Mouse (Mus musculus) G1E (cell line): ENCODE data around the gene Plpp3.

ENCODE experiments used
- CTCF ChIP-seq: IDR thresholded peaks from 2 replicates; pipeline ENCODE4 v1.5.1; 2012; ENCODE audit warnings: low read depth, low read length, inconsistent platforms, mixed read lengths
- GATA1 ChIP-seq: IDR thresholded peaks from 2 replicates; pipeline ENCODE4 v1.6.1; 2012; ENCODE audit warnings: borderline replicate concordance, low read length, inconsistent platforms, mixed read lengths
- POLR2AphosphoS5 ChIP-seq: IDR thresholded peaks from 2 replicates; pipeline ENCODE4 v1.6.1; 2012; ENCODE audit warnings: low read depth, low read length, inconsistent platforms; ENCODE audit not compliant: insufficient replicate concordance
- TAL1 ChIP-seq: conservative IDR thresholded peaks from 2 replicates; pipeline ENCODE4 v1.6.1; 2012; ENCODE audit warnings: low read depth, low read length, inconsistent platforms, mixed read lengths

DNA sequence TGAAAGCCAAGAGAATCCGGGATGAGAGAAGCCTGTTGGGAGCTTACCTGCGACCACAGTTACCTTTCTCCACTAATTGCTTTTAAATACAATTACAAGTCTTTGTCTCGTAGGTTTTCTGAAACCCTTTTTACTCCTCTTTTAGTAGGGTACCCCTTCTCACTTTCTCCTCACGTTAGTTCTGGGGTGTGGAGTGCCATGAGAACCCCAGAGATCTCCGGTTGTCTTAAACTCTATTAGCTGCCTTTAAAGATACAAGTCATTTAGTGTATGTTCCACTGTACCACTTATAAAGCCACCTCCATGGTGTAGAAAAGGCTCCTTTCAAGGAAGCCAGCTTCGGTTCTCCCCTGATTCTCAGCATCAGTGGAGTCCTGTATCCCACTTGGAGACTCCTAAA, 3.3 kb downstream of the Plpp3 start:
- no peak for TF ChIP-seq CTCF
- TF ChIP-seq TAL1: no peak
- no peak for TF ChIP-seq GATA1
- TF ChIP-seq POLR2AphosphoS5: no peak
